Comparison of ENCODE assay signal across 9 mouse cellular contexts in the genomic region with DNA sequence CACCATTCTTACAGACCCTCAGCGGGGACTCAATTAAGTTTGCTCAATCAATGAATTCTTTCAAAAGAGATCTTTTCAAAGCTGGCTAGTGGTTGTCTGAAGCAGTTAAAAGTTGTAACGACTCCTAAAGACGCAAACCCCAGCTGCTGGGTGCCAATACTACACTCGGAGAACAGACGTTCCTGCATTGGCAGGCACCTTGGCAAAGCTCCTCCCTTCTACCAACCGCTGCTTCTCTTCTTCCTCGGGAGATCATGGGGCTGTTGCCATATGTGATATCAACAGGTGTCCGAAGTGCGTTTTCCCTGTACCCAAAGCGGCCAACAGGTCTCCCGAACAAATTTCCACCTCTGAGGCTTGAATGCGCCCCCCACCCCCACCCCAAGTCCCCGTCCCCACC. TPM values are rescaled to one million over a fixed set of nuclear protein-coding genes. Genes with fewer than 3 reads are reported as not detected.
DNase-seq lines count a peak whose midpoint lies in the region; ATAC-seq and TF ChIP-seq lines count a peak whose summit lies in the region.
"Had no signal": no experiment of that assay in that cellular context is flagged by ENCODE, and none has a peak within 500 bp of the region (broad histone marks: within the 10 kb centered on the region; RNA-seq: fewer than 3 reads in every experiment).

No protein-coding gene starts in this region.

- peak; percentile 34 for ATAC-seq in CD4-positive, CD25-positive, alpha-beta regulatory T cell, adult 4 months
- ATAC-seq in forebrain, embryonic 15.5 days (replicated peaks) = peak; percentile 8; the same call in 1 of the 2 replicates
- ATAC-seq in liver, embryonic 14.5 days (ENCODE audit: insufficient read depth) = no peak

- H3K9me3 ChIP-seq in heart, embryonic 10.5 days = no peaks in the 10 kb centered on the region
- H3K9me3 ChIP-seq in forebrain, embryonic 15.5 days = no peaks in the 10 kb centered on the region
- H3K9me3 ChIP-seq in liver, embryonic 14.5 days (ENCODE audit: control insufficient read depth, low read length) = no peaks in the 10 kb centered on the region

- no peak for DNase-seq in heart, embryonic 10.5 days (ENCODE audit: low spot score)
- no peak for DNase-seq in heart, adult 11 months
- no peak for DNase-seq in liver, embryonic 14.5 days (ENCODE audit: low read depth in 3 of 3, low spot score in 3 of 3)
- DNase-seq in thymus, postnatal 14 days = peak; percentile 70
- no peak for DNase-seq in gastrocnemius, postnatal 36 days
- DNase-seq in adrenal gland, postnatal 10 days = no peak

- peak overlapping the region; percentile 87 for H3K27ac ChIP-seq in heart, embryonic 10.5 days
- H3K27ac ChIP-seq in forebrain, embryonic 15.5 days (replicated peaks) = no peak overlapping the region
- no peak overlapping the region for H3K27ac ChIP-seq in liver, embryonic 14.5 days

- peak overlapping the region; percentile 98 for H3K4me2 ChIP-seq in forebrain, embryonic 15.5 days (replicated peaks)
- H3K4me2 ChIP-seq in liver, embryonic 14.5 days (ENCODE audit: low read depth) = peak overlapping the region; percentile 64

- H3K4me3 ChIP-seq in heart, embryonic 10.5 days = peak overlapping the region; percentile 66
- peak overlapping the region; percentile 59 for H3K4me3 ChIP-seq in forebrain, embryonic 15.5 days
- peak overlapping the region; percentile 43 to 52; a peak in 3 of 4 replicates for H3K4me3 ChIP-seq in liver, embryonic 14.5 days (ENCODE audit: insufficient read depth in 1 of 2, low read depth in 2 of 2, low read length in 2 of 2)

- WGBS in heart, embryonic 10.5 days = 14% methylated on average over 13 of the region's 13 CpGs
- WGBS in forebrain, embryonic 15.5 days = 10% methylated on average over 13 of the region's 13 CpGs
- WGBS in liver, embryonic 14.5 days (ENCODE audit: insufficient replicate concordance) = 12% methylated on average over 13 of the region's 13 CpGs

- TF ChIP-seq CTCF in liver, embryonic 14.5 days (IDR thresholded peaks at IDR 0.05; ENCODE audit: low read depth) = no peak

- TF ChIP-seq EP300 in liver, embryonic 14.5 days (IDR thresholded peaks at IDR 0.05; ENCODE audit: low read depth) = no peak

- no peaks in the 10 kb centered on the region for H3K36me3 ChIP-seq in heart, embryonic 10.5 days
- H3K36me3 ChIP-seq in forebrain, embryonic 15.5 days = no peaks in the 10 kb centered on the region
- no peaks in the 10 kb centered on the region for H3K36me3 ChIP-seq in liver, embryonic 14.5 days (replicated peaks; ENCODE audit: control insufficient read depth, insufficient read depth, low read depth)

- peaks cover 31% of the 10 kb centered on the region for H3K4me1 ChIP-seq in heart, embryonic 10.5 days
- peaks cover 18% of the 10 kb centered on the region for H3K4me1 ChIP-seq in forebrain, embryonic 15.5 days
- peaks cover 0 to 7% of the 10 kb centered on the region in 2 experiments; a peak in 3 of 4 replicates for H3K4me1 ChIP-seq in liver, embryonic 14.5 days (replicated peaks; ENCODE audit: control insufficient read depth in 2 of 2, insufficient read depth in 2 of 2, low read length in 1 of 2)

- no peak overlapping the region for H3K9ac ChIP-seq in forebrain, embryonic 15.5 days (replicated peaks)
- no peak overlapping the region for H3K9ac ChIP-seq in liver, embryonic 14.5 days (replicated peaks)

- intact Hi-C loops in gastrocnemius, postnatal 36 days (cut with DNase I) = no loop called here

- H3K27me3 ChIP-seq in heart, embryonic 10.5 days (ENCODE audit: insufficient read depth, poor library complexity, severe bottlenecking) = peaks cover 64% of the 10 kb centered on the region
- peaks cover 12% of the 10 kb centered on the region; the same call in 1 of the 2 replicates for H3K27me3 ChIP-seq in forebrain, embryonic 15.5 days
- peaks cover 6% of the 10 kb centered on the region for H3K27me3 ChIP-seq in liver, embryonic 14.5 days (ENCODE audit: control insufficient read depth, insufficient read depth, low read length)
- H3K27me3 ChIP-seq: Patski had no signal

RNA-seq across cellular contexts. Expression of gene Spint2, which starts 0.9 kb away (rescaled TPM):
- 32.4 and 63.4 TPM in 2 replicates for polyA plus RNA-seq in heart, embryonic 10.5 days (2016; fragmentation: Nextera tagmentation; extraction: Ambion mirVana)
- polyA plus RNA-seq in CD4-positive, CD25-positive, alpha-beta regulatory T cell, adult 4 months (2017; shearing (Covaris generic)) = 10 to 100 TPM; 71.7 to 73.2 TPM
- 43.8 and 48.8 TPM in 2 replicates for polyA plus RNA-seq in forebrain, embryonic 15.5 days (2015; fragmentation: Nextera tagmentation; extraction: Ambion mirVana)
- 14.6 and 15.6 TPM in 2 replicates for polyA plus RNA-seq in liver, embryonic 14.5 days (2012; rRNA removed)
- polyA plus RNA-seq in liver, embryonic 14.5 days (2014; fragmentation: Nextera tagmentation; extraction: Ambion mirVana) = 22.3 and 23.6 TPM in 2 replicates
- 1 to 10 TPM; 4.1 to 4.5 TPM for total RNA-seq in gastrocnemius, postnatal 36 days (2021)
- total RNA-seq in adrenal gland, postnatal 10 days (2021) = 10 to 100 TPM; 33.2 to 36.6 TPM

RNA-seq across cellular contexts. Expression of gene Ppp1r14a, which starts 8.3 kb away (rescaled TPM):
- 6.4 and 13.8 TPM in 2 replicates for polyA plus RNA-seq in heart, embryonic 10.5 days (2016; fragmentation: Nextera tagmentation; extraction: Ambion mirVana)
- not detected for polyA plus RNA-seq in CD4-positive, CD25-positive, alpha-beta regulatory T cell, adult 4 months (2017; shearing (Covaris generic))
- 6.5 and 8.7 TPM in 2 replicates for polyA plus RNA-seq in forebrain, embryonic 15.5 days (2015; fragmentation: Nextera tagmentation; extraction: Ambion mirVana)
- polyA plus RNA-seq in liver, embryonic 14.5 days (2012; rRNA removed) = 1.5 and 2.5 TPM in 2 replicates
- polyA plus RNA-seq in liver, embryonic 14.5 days (2014; fragmentation: Nextera tagmentation; extraction: Ambion mirVana) = 2.3 TPM in 2 replicates
- total RNA-seq in gastrocnemius, postnatal 36 days (2021) = 1 to 10 TPM; 3.3 to 3.5 TPM
- 10 to 100 TPM; 13.8 to 14.3 TPM for total RNA-seq in adrenal gland, postnatal 10 days (2021)

RNA-seq across cellular contexts. Expression of gene Dpf1, which starts 22.9 kb away (rescaled TPM):
- 2.5 and 8.7 TPM in 2 replicates for polyA plus RNA-seq in heart, embryonic 10.5 days (2016; fragmentation: Nextera tagmentation; extraction: Ambion mirVana)
- polyA plus RNA-seq in CD4-positive, CD25-positive, alpha-beta regulatory T cell, adult 4 months (2017; shearing (Covaris generic)) = not detected
- polyA plus RNA-seq in forebrain, embryonic 15.5 days (2015; fragmentation: Nextera tagmentation; extraction: Ambion mirVana) = 240 and 243 TPM in 2 replicates
- polyA plus RNA-seq in liver, embryonic 14.5 days (2012; rRNA removed) = 0.81 TPM in 2 replicates
- polyA plus RNA-seq in liver, embryonic 14.5 days (2014; fragmentation: Nextera tagmentation; extraction: Ambion mirVana) = 1.0 and 2.1 TPM in 2 replicates
- total RNA-seq in gastrocnemius, postnatal 36 days (2021) = 1 to 10 TPM; 1.9 to 2.3 TPM
- 1 to 10 TPM; 1.4 to 2.6 TPM for total RNA-seq in adrenal gland, postnatal 10 days (2021)

RNA-seq across cellular contexts. Expression of gene 2200002D01Rik, which starts 32.5 kb away (rescaled TPM):
- 8.2 and 9.7 TPM in 2 replicates for polyA plus RNA-seq in heart, embryonic 10.5 days (2016; fragmentation: Nextera tagmentation; extraction: Ambion mirVana)
- 1 to 10 TPM; 1.0 to 1.6 TPM for polyA plus RNA-seq in CD4-positive, CD25-positive, alpha-beta regulatory T cell, adult 4 months (2017; shearing (Covaris generic))
- 0.95 TPM in 1 of 2 replicates, not detected in the other for polyA plus RNA-seq in forebrain, embryonic 15.5 days (2015; fragmentation: Nextera tagmentation; extraction: Ambion mirVana)
- polyA plus RNA-seq in liver, embryonic 14.5 days (2012; rRNA removed) = 0.39 and 1.3 TPM in 2 replicates
- polyA plus RNA-seq in liver, embryonic 14.5 days (2014; fragmentation: Nextera tagmentation; extraction: Ambion mirVana) = 2.6 and 4.8 TPM in 2 replicates
- under 1 TPM; 0.28 to 0.86 TPM for total RNA-seq in gastrocnemius, postnatal 36 days (2021)
- total RNA-seq in adrenal gland, postnatal 10 days (2021) = 1 to 10 TPM; 2.0 to 2.4 TPM

RNA-seq across cellular contexts. Expression of gene Yif1b, which starts 42.7 kb away (rescaled TPM):
- polyA plus RNA-seq in heart, embryonic 10.5 days (2016; fragmentation: Nextera tagmentation; extraction: Ambion mirVana) = 126 and 131 TPM in 2 replicates
- polyA plus RNA-seq in CD4-positive, CD25-positive, alpha-beta regulatory T cell, adult 4 months (2017; shearing (Covaris generic)) = 10 to 100 TPM; 58.4 to 71.7 TPM
- 76.2 and 78.7 TPM in 2 replicates for polyA plus RNA-seq in forebrain, embryonic 15.5 days (2015; fragmentation: Nextera tagmentation; extraction: Ambion mirVana)
- polyA plus RNA-seq in liver, embryonic 14.5 days (2012; rRNA removed) = 24.4 and 29.4 TPM in 2 replicates
- 41.6 and 44.5 TPM in 2 replicates for polyA plus RNA-seq in liver, embryonic 14.5 days (2014; fragmentation: Nextera tagmentation; extraction: Ambion mirVana)
- total RNA-seq in gastrocnemius, postnatal 36 days (2021) = 10 to 100 TPM; 36.0 to 41.1 TPM
- 10 to 100 TPM; 77.2 to 81.7 TPM for total RNA-seq in adrenal gland, postnatal 10 days (2021)

Comparison
In these comparisons a context has a peak if more than half of its experiments do, and no peak if none do; other contexts are left out.
1. RNA of gene Dpf1, which starts 22.9 kb away (polyA plus RNA-seq): 240 to 243 TPM in forebrain, embryonic 15.5 days; 2.5 to 8.7 TPM in heart, embryonic 10.5 days, 0.81 to 2.1 TPM in liver, embryonic 14.5 days and not detected in CD4-positive, CD25-positive, alpha-beta regulatory T cell, adult 4 months; every median in the first group is over 10 times any median in the second.
2. Peak in every context shown above with its lines, with median percentiles within 50 percentile points of each other: H3K4me3 ChIP-seq.